Mouse (Mus musculus): ENCODE data around the gene Rnf151. TPM values are rescaled to one million over a fixed set of nuclear protein-coding genes. Genes with fewer than 3 reads are reported as not detected.

The Rnf151 gene
- polyA plus RNA-seq, 1 experiment, result 0.86 TPM

GRCm38 (mm10) chr17:24706982-24707800 is 10.7 kb downstream of the Rnf151 start, which contains the start of gene Tbl3:
Tbl3 (minus strand) TSS chr17:24707660.
- WGBS, result 2% methylated on average over 32 of the region's 32 CpGs
- Histone ChIP-seq H3K4me3 (ENCODE audit: extremely low read depth, insufficient read depth, insufficient read length) (peak within 1 kb of the TSS; percentile 84), H3K4me1 (ENCODE audit: control insufficient read depth, insufficient read depth, insufficient read length) (no peaks in the 10 kb centered on the region; the same call in 1 of the 2 replicates), H3K27me3 (ENCODE audit: control insufficient read depth, insufficient read depth, low read length) (no peaks in the 10 kb centered on the region), H3K27ac (ENCODE audit: insufficient read depth, low read length) (peak within 1 kb of the TSS; percentile 66), H3K36me3 (ENCODE audit: control insufficient read depth, insufficient read depth, low read length) (peaks cover 11% of the 10 kb centered on the region)
- TF ChIP-seq CTCF (IDR thresholded peaks at IDR 0.05; ENCODE audit: extremely low read depth, insufficient read depth, insufficient read length, insufficient replicate concordance), result no peak
- peak; percentile 72 for TF ChIP-seq POLR2A (IDR thresholded peaks at IDR 0.05; ENCODE audit: low read depth, low read length)
- DNase-seq (ENCODE audit: low read depth in 1 of 2, low spot score in 2 of 2), result peak; percentile 79 to 89

- 94% methylated on average over 3 of the region's 3 CpGs for whole genome bisulfite sequencing
Measured at GRCm38 (mm10) chr17:24705821-24706220, 12.0 kb downstream of the Rnf151 start.

GRCm38 (mm10) chr17:24701251-24701650 is 16.6 kb downstream of the Rnf151 start:
- H3K4me3 ChIP-seq (ENCODE audit: extremely low read depth, insufficient read depth, insufficient read length), result no peak overlapping the region
- WGBS, result 93% methylated on average over 9 of the region's 9 CpGs
- H3K27me3 ChIP-seq (ENCODE audit: control insufficient read depth, insufficient read depth, low read length), result no peaks in the 10 kb centered on the region
- no peak for TF ChIP-seq POLR2A (IDR thresholded peaks at IDR 0.05; ENCODE audit: low read depth, low read length)
- TF ChIP-seq CTCF (IDR thresholded peaks at IDR 0.05; ENCODE audit: extremely low read depth, insufficient read depth, insufficient read length, insufficient replicate concordance), result no peak
- H3K4me1 ChIP-seq (ENCODE audit: control insufficient read depth, insufficient read depth, insufficient read length), result no peaks in the 10 kb centered on the region; the same call in 1 of the 2 replicates
- peaks cover 23% of the 10 kb centered on the region for H3K36me3 ChIP-seq (ENCODE audit: control insufficient read depth, insufficient read depth, low read length)
- DNase-seq (ENCODE audit: low read depth in 1 of 2, low spot score in 2 of 2), result no peak
- H3K27ac ChIP-seq (ENCODE audit: insufficient read depth, low read length), result no peak overlapping the region

More at GRCm38 (mm10) chr17:24705821-24706220, 12.0 kb downstream of the Rnf151 start:
- no peak for DNase-seq (ENCODE audit: low read depth in 1 of 2, low spot score in 2 of 2)
- TF ChIP-seq POLR2A (IDR thresholded peaks at IDR 0.05; ENCODE audit: low read depth, low read length) (no peak), CTCF (IDR thresholded peaks at IDR 0.05; ENCODE audit: extremely low read depth, insufficient read depth, insufficient read length, insufficient replicate concordance) (no peak)
- H3K4me1 ChIP-seq (ENCODE audit: control insufficient read depth, insufficient read depth, insufficient read length), result no peaks in the 10 kb centered on the region; the same call in 1 of the 2 replicates
- H3K4me3 ChIP-seq (ENCODE audit: extremely low read depth, insufficient read depth, insufficient read length), result no peak overlapping the region
- H3K27me3 ChIP-seq (ENCODE audit: control insufficient read depth, insufficient read depth, low read length), result no peaks in the 10 kb centered on the region
- no peak overlapping the region for H3K27ac ChIP-seq (ENCODE audit: insufficient read depth, low read length)
- peaks cover 23% of the 10 kb centered on the region for H3K36me3 ChIP-seq (ENCODE audit: control insufficient read depth, insufficient read depth, low read length)

GRCm38 (mm10) chr17:24699473-24699872 is 18.4 kb downstream of the Rnf151 start:
- TF ChIP-seq CTCF (IDR thresholded peaks at IDR 0.05; ENCODE audit: extremely low read depth, insufficient read depth, insufficient read length, insufficient replicate concordance) (no peak), POLR2A (IDR thresholded peaks at IDR 0.05; ENCODE audit: low read depth, low read length) (no peak)
- WGBS, result 89% methylated on average over 2 of the region's 2 CpGs
- H3K4me3 ChIP-seq (ENCODE audit: extremely low read depth, insufficient read depth, insufficient read length), result no peak overlapping the region
- DNase-seq (ENCODE audit: low read depth in 1 of 2, low spot score in 2 of 2), result no peak
- H3K36me3 ChIP-seq (ENCODE audit: control insufficient read depth, insufficient read depth, low read length), result peaks cover 21% of the 10 kb centered on the region
- no peak overlapping the region for H3K27ac ChIP-seq (ENCODE audit: insufficient read depth, low read length)
- no peaks in the 10 kb centered on the region for H3K27me3 ChIP-seq (ENCODE audit: control insufficient read depth, insufficient read depth, low read length)
- no peaks in the 10 kb centered on the region; the same call in none of the 2 replicates for H3K4me1 ChIP-seq (ENCODE audit: control insufficient read depth, insufficient read depth, insufficient read length)

- WGBS, result 83% methylated on average over 9 of the region's 9 CpGs
Measured at GRCm38 (mm10) chr17:24698715-24699114, 19.1 kb downstream of the Rnf151 start.

GRCm38 (mm10) chr17:24697985-24698384 is 19.9 kb downstream of the Rnf151 start:
- no peak for TF ChIP-seq CTCF (IDR thresholded peaks at IDR 0.05; ENCODE audit: extremely low read depth, insufficient read depth, insufficient read length, insufficient replicate concordance)
- no peak for TF ChIP-seq POLR2A (IDR thresholded peaks at IDR 0.05; ENCODE audit: low read depth, low read length)
- H3K4me1 ChIP-seq (ENCODE audit: control insufficient read depth, insufficient read depth, insufficient read length), result no peaks in the 10 kb centered on the region; the same call in none of the 2 replicates
- H3K36me3 ChIP-seq (ENCODE audit: control insufficient read depth, insufficient read depth, low read length), result peaks cover 15% of the 10 kb centered on the region
- H3K27me3 ChIP-seq (ENCODE audit: control insufficient read depth, insufficient read depth, low read length), result no peaks in the 10 kb centered on the region
- no peak for DNase-seq (ENCODE audit: low read depth in 1 of 2, low spot score in 2 of 2)
- H3K27ac ChIP-seq (ENCODE audit: insufficient read depth, low read length), result no peak overlapping the region
- 47% methylated on average over 5 of the region's 5 CpGs for WGBS
- no peak overlapping the region for H3K4me3 ChIP-seq (ENCODE audit: extremely low read depth, insufficient read depth, insufficient read length)

More at GRCm38 (mm10) chr17:24698715-24699114, 19.1 kb downstream of the Rnf151 start:
- TF ChIP-seq CTCF (IDR thresholded peaks at IDR 0.05; ENCODE audit: extremely low read depth, insufficient read depth, insufficient read length, insufficient replicate concordance) (no peak), POLR2A (IDR thresholded peaks at IDR 0.05; ENCODE audit: low read depth, low read length) (no peak)
- Histone ChIP-seq H3K4me1 (ENCODE audit: control insufficient read depth, insufficient read depth, insufficient read length) (no peaks in the 10 kb centered on the region; the same call in none of the 2 replicates), H3K27ac (ENCODE audit: insufficient read depth, low read length) (no peak overlapping the region), H3K27me3 (ENCODE audit: control insufficient read depth, insufficient read depth, low read length) (no peaks in the 10 kb centered on the region), H3K4me3 (ENCODE audit: extremely low read depth, insufficient read depth, insufficient read length) (no peak overlapping the region), H3K36me3 (ENCODE audit: control insufficient read depth, insufficient read depth, low read length) (peaks cover 15% of the 10 kb centered on the region)
- DNase-seq (ENCODE audit: low read depth in 1 of 2, low spot score in 2 of 2), result no peak

Data from spleen, adult 2 months (tissue).